Mouse (Mus musculus): ENCODE measurements around the gene Hist1h4b. TPM values are rescaled to one million over a fixed set of nuclear protein-coding genes. Genes with fewer than 3 reads are reported as not detected.

Hist1h4b gene
- total RNA-seq, 2 experiments from 2014 or later = 2.1 to 3.7 TPM

DNA sequence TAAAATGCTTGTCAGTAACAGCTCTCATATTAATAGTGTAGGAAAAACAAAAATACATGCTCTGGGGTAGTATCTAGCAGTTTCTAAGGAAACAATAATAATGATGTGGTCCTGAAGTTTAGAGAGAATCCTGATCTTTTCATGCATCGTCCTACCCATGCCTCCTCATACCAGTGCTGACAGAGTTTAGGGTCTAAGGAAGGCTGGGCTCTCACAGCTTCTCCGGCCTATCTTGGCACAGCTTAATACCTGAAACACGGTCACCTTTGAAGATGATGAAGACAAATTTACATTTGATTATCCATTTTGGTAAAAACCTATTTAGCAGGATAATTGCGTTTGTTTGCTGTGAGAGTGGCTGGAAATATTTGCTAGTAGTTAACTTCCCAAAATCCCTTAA, 12.8 kb upstream of the Hist1h4b start:
- intact Hi-C loops (cut with DNase I) = no loop called here
- Histone ChIP-seq H3K4me3 (no peak overlapping the region), H3K27ac (no peak overlapping the region)
- TF ChIP-seq CTCF (IDR thresholded peaks at IDR 0.05) = no peak
- DNase-seq = no peak

- no peak for TF ChIP-seq CTCF (IDR thresholded peaks at IDR 0.05)
- H3K27ac ChIP-seq = no peak overlapping the region
Measured at GRCm38 (mm10) chr13:23744421-23745380, 12.1 kb upstream of the Hist1h4b start.

GRCm38 (mm10) chr13:23745381-23746161, 11.2 kb upstream of the Hist1h4b start, which contains the start of gene Hist1h3c:
TSS of gene Hist1h3c (minus strand) at chr13:23745602.
- H3K27ac ChIP-seq = peak within 1 kb of the TSS; percentile 95
- no peak for TF ChIP-seq CTCF (IDR thresholded peaks at IDR 0.05)
- peak within 1 kb of the TSS; percentile 70 for H3K4me3 ChIP-seq
- intact Hi-C loops (cut with DNase I) = loop anchor here (5.0 kb wide), 2 partner anchors 163 to 1703 kb away; partner anchors contain the start of genes Hist1h2ag, Hist1h2bj, Hist1h4d and Hist1h4i
- peak; percentile 84 for DNase-seq

More at GRCm38 (mm10) chr13:23744421-23745380, 12.1 kb upstream of the Hist1h4b start:
- intact Hi-C loops (cut with DNase I) = loop anchor here (5.0 kb wide), 2 partner anchors 162 to 1702 kb away; partner anchors contain the start of genes Hist1h2ag, Hist1h2bj, Hist1h4d and Hist1h4i
- no peak for DNase-seq
- H3K4me3 ChIP-seq = peak overlapping the region; percentile 70

- peak within 1 kb of the TSS; percentile 70 for H3K4me3 ChIP-seq
Measured at GRCm38 (mm10) chr13:23746201-23747080, 10.4 kb upstream of the Hist1h4b start, which contains the start of gene Hist1h2bb. TSS of gene Hist1h2bb (plus strand) at chr13:23746734.

GRCm38 (mm10) chr13:23747081-23747891, 9.5 kb upstream of the Hist1h4b start:
- H3K4me3 ChIP-seq = peak overlapping the region; percentile 70
- intact Hi-C loops (cut with DNase I) = loop anchor here (5.0 kb wide), 2 partner anchors 165 to 1705 kb away; partner anchors contain the start of genes Hist1h2ag, Hist1h2bj, Hist1h4d and Hist1h4i
- no peak for DNase-seq
- TF ChIP-seq CTCF (IDR thresholded peaks at IDR 0.05) = no peak
- H3K27ac ChIP-seq = peak overlapping the region; percentile 95

More at GRCm38 (mm10) chr13:23746201-23747080, 10.4 kb upstream of the Hist1h4b start, which contains the start of gene Hist1h2bb:
- 0 out of 2 replicates have a peak, but pooled peaks have one; percentile 23 for TF ChIP-seq CTCF (IDR thresholded peaks at IDR 0.05)
- intact Hi-C loops (cut with DNase I) = loop anchor here (5.0 kb wide), 2 partner anchors 164 to 1704 kb away; partner anchors contain the start of genes Hist1h2ag, Hist1h2bj, Hist1h4d and Hist1h4i
- H3K27ac ChIP-seq = peak within 1 kb of the TSS; percentile 95
- DNase-seq = peak; percentile 72

DNA sequence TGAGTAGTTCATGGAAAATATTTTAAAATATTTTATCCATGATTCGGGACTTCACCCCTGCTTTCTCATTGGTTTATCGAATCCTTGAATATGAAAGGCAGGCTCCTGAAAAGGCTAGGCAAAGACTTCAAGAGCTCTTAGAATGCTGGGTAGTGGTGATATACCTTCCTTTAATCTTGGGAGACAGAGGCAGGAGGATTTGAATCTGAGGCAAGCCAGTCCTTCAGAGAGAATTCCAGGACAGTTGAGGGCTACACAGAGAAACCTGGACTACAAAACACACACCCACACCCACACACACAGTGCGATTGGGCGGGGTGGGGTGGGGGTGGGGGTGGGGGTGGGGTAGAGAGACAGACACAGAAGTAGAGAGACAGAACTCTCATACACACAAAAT, 8.9 kb upstream of the Hist1h4b start:
- intact Hi-C loops (cut with DNase I) = loop anchor here (5.0 kb wide), 2 partner anchors 166 to 1706 kb away; partner anchors contain the start of genes Hist1h2ag, Hist1h2bj, Hist1h4d and Hist1h4i
- no peak for DNase-seq
- H3K4me3 ChIP-seq = no peak overlapping the region
- TF ChIP-seq CTCF (IDR thresholded peaks at IDR 0.05) = no peak
- no peak overlapping the region for H3K27ac ChIP-seq

GRCm38 (mm10) chr13:23749563-23750121, 7.2 kb upstream of the Hist1h4b start:
- intact Hi-C loops (cut with DNase I) = loop anchor here (5.0 to 10.0 kb wide), 3 partner anchors 167 to 1707 kb away; partner anchors contain the start of genes Hist1h2ag, Hist1h2bj, Hist1h4d and Hist1h4i
- no peak for TF ChIP-seq CTCF (IDR thresholded peaks at IDR 0.05)
- DNase-seq = no peak
- Histone ChIP-seq H3K4me3 (no peak overlapping the region), H3K27ac (no peak overlapping the region)

DNA sequence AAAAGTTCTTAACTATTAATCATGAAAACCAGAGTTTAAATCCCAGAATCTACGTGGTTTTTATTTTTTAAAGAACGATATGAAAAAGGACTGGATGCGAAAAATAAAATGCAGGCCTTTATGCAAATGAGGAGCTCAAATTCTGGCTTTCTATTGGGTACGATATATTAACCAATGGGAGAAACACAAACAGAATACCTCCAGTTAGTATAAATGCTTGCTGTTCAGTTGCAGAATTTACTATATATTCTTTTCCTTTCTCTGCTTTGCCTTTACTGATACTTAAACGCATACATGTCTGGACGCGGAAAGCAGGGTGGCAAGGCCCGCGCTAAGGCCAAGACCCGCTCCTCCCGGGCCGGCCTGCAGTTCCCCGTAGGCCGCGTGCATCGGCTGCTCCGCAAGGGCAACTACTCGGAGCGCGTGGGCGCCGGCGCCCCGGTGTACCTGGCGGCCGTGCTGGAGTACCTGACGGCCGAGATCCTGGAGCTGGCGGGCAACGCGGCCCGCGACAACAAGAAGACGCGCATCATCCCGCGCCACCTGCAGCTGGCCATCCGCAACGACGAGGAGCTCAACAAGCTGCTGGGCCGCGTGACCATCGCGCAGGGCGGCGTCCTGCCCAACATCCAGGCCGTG, 5.9 kb upstream of the Hist1h4b start, which contains the start of gene Hist1h2ab:
Gene Hist1h2ab (plus strand): TSS at position 288 of the 639 bp plus-strand sequence.
- Histone ChIP-seq H3K4me3 (peak within 1 kb of the TSS; percentile 70), H3K27ac (peak within 1 kb of the TSS; percentile 75)
- DNase-seq = peak; percentile 32
- TF ChIP-seq CTCF (IDR thresholded peaks at IDR 0.05) = peak; percentile 4; the same call in 1 of the 2 replicates
- intact Hi-C loops (cut with DNase I) = loop anchor here (10.0 kb wide), 1 partner anchor 386 kb away; the partner anchor contains the start of gene Zfp322a

DNA sequence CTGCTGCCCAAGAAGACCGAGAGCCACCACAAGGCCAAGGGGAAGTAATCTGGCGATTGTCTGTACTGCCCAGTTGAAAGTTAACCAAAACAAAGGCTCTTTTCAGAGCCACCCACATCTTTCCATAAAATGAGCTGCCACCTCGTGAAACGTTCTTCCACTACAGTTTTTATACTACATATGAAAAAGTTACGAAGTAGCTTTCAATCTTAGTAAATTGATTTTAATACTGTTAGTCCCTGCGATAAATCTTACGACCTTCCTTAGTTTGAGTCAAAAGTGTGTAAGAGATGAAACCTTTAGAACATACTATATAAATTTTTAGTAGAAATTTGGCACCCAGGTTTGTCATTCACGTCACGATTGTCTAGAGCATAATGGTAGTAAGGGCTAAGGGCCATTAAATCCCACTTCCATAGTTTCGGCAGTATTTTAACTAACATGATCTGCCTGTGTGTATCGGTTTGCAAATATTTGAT, 5.3 kb upstream of the Hist1h4b start:
- TF ChIP-seq CTCF (IDR thresholded peaks at IDR 0.05) = no peak
- H3K4me3 ChIP-seq = peak overlapping the region; percentile 70
- peak overlapping the region; percentile 46 for H3K27ac ChIP-seq
- DNase-seq = no peak
- intact Hi-C loops (cut with DNase I) = loop anchor here (10.0 kb wide), 1 partner anchor 387 kb away; the partner anchor contains the start of gene Zfp322a

GRCm38 (mm10) chr13:23752067-23752741, 4.6 kb upstream of the Hist1h4b start, which contains the start of gene Hist1h3b:
TSS of gene Hist1h3b (plus strand) at chr13:23752267.
- Histone ChIP-seq H3K4me3 (peak within 1 kb of the TSS; percentile 70), H3K27ac (peak within 1 kb of the TSS; percentile 75)
- intact Hi-C loops (cut with DNase I) = loop anchor here (10.0 kb wide), 1 partner anchor 387 kb away; the partner anchor contains the start of gene Zfp322a
- peak; percentile 82 for DNase-seq
